Mouse (Mus musculus) kidney, adult 2 months (tissue): Measurements from ENCODE around the gene Rars2.

ENCODE experiments used
- CTCF ChIP-seq: fragments of 200-500 bp; conservative IDR thresholded peaks from 2 replicates; pipeline ENCODE4 v1.5.1; 2011; ENCODE audit warnings: low read depth, mild to moderate bottlenecking, control low read depth, low read length, moderate library complexity, mixed read lengths; ENCODE audit not compliant: insufficient read depth, insufficient read length
- POLR2A ChIP-seq: fragments of 200-500 bp; IDR thresholded peaks from one replicate; pipeline ENCODE4 v1.6.1; 2011; ENCODE audit warnings: low read depth, low read length, control low read depth

- TF ChIP-seq CTCF: no peak
- no peak for TF ChIP-seq POLR2A
These were observed 59.0 kb downstream of the Rars2 start for GRCm38 (mm10) chr4:34673721-34674120.
